Mouse (Mus musculus): ENCODE measurements around the gene Cnot11. TPM values are rescaled to one million over a fixed set of nuclear protein-coding genes. Genes with fewer than 3 reads are reported as not detected.

Cnot11 gene
- polyA plus RNA-seq, 1 experiment from 2014 or later = 11.1 TPM

GRCm38 (mm10) chr1:39528319-39528718, 6.5 kb upstream of the Cnot11 start:
- H3K9me3 ChIP-seq (ENCODE audit: control insufficient read depth, low read length) = no peaks in the 10 kb centered on the region
- H3K9ac ChIP-seq (ENCODE audit: low read length) = no peak overlapping the region
- H3K4me1 ChIP-seq (replicated peaks; ENCODE audit: control insufficient read depth, insufficient read depth) = no peaks in the 10 kb centered on the region
- 75% methylated on average over 6 of the region's 6 CpGs for WGBS
- TF ChIP-seq CTCF (IDR thresholded peaks at IDR 0.05; ENCODE audit: low read depth) (no peak), EP300 (optimal IDR thresholded peaks at IDR 0.05) (no peak)
- H3K27ac ChIP-seq (replicated peaks) = no peak overlapping the region
- no peak overlapping the region for H3K4me2 ChIP-seq (replicated peaks; ENCODE audit: low read depth)
- H3K4me3 ChIP-seq (ENCODE audit: low read depth, low read length) = no peak overlapping the region
- DNase-seq (ENCODE audit: low spot score) = no peak
- ATAC-seq (ENCODE audit: low FRiP score, low TSS enrichment) = no peak
- H3K36me3 ChIP-seq (ENCODE audit: control insufficient read depth, insufficient read depth, low read length) = no peaks in the 10 kb centered on the region
- no peaks in the 10 kb centered on the region for H3K27me3 ChIP-seq (ENCODE audit: control insufficient read depth, insufficient read depth, low read length)

GRCm38 (mm10) chr1:39530258-39530943, 4.4 kb upstream of the Cnot11 start:
- Histone ChIP-seq H3K27me3 (ENCODE audit: control insufficient read depth, insufficient read depth, low read length) (no peaks in the 10 kb centered on the region), H3K9ac (ENCODE audit: low read length) (no peak overlapping the region), H3K36me3 (ENCODE audit: control insufficient read depth, insufficient read depth, low read length) (no peaks in the 10 kb centered on the region), H3K27ac (replicated peaks) (no peak overlapping the region), H3K9me3 (ENCODE audit: control insufficient read depth, low read length) (no peaks in the 10 kb centered on the region), H3K4me3 (ENCODE audit: low read depth, low read length) (no peak overlapping the region), H3K4me1 (replicated peaks; ENCODE audit: control insufficient read depth, insufficient read depth) (no peaks in the 10 kb centered on the region), H3K4me2 (replicated peaks; ENCODE audit: low read depth) (no peak overlapping the region)
- DNase-seq (ENCODE audit: low spot score) (peak; percentile 72), ATAC-seq (ENCODE audit: low FRiP score, low TSS enrichment) (no peak)
- 35% methylated on average over 13 of the region's 13 CpGs for WGBS
- no peak for TF ChIP-seq EP300 (optimal IDR thresholded peaks at IDR 0.05)
- peak; percentile 94 for TF ChIP-seq CTCF (IDR thresholded peaks at IDR 0.05; ENCODE audit: low read depth)

GRCm38 (mm10) chr1:39531036-39531435, 3.8 kb upstream of the Cnot11 start:
- WGBS = 64% methylated on average over 4 of the region's 4 CpGs

GRCm38 (mm10) chr1:39533917-39534316, 875 bp upstream of the Cnot11 start:
- Histone ChIP-seq H3K4me3 (ENCODE audit: low read depth, low read length) (no peak overlapping the region), H3K36me3 (ENCODE audit: control insufficient read depth, insufficient read depth, low read length) (peaks cover 4% of the 10 kb centered on the region), H3K27ac (replicated peaks) (no peak overlapping the region), H3K27me3 (ENCODE audit: control insufficient read depth, insufficient read depth, low read length) (no peaks in the 10 kb centered on the region), H3K9ac (ENCODE audit: low read length) (no peak overlapping the region), H3K4me1 (replicated peaks; ENCODE audit: control insufficient read depth, insufficient read depth) (no peaks in the 10 kb centered on the region; the same call in 1 of the 2 replicates), H3K4me2 (replicated peaks; ENCODE audit: low read depth) (no peak overlapping the region), H3K9me3 (ENCODE audit: control insufficient read depth, low read length) (no peaks in the 10 kb centered on the region)
- TF ChIP-seq CTCF (IDR thresholded peaks at IDR 0.05; ENCODE audit: low read depth) (no peak), EP300 (optimal IDR thresholded peaks at IDR 0.05) (no peak)
- ATAC-seq (ENCODE audit: low FRiP score, low TSS enrichment) (no peak), DNase-seq (ENCODE audit: low spot score) (no peak)
- 37% methylated on average over 3 of the region's 3 CpGs for WGBS

More at GRCm38 (mm10) chr1:39531036-39531435, 3.8 kb upstream of the Cnot11 start:
- H3K27me3 ChIP-seq (ENCODE audit: control insufficient read depth, insufficient read depth, low read length) = no peaks in the 10 kb centered on the region
- no peak overlapping the region for H3K4me2 ChIP-seq (replicated peaks; ENCODE audit: low read depth)
- H3K27ac ChIP-seq (replicated peaks) = no peak overlapping the region
- no peak overlapping the region for H3K9ac ChIP-seq (ENCODE audit: low read length)
- H3K4me3 ChIP-seq (ENCODE audit: low read depth, low read length) = no peak overlapping the region
- ATAC-seq (ENCODE audit: low FRiP score, low TSS enrichment) (peak; percentile 33; the same call in 1 of the 2 replicates), DNase-seq (ENCODE audit: low spot score) (peak; percentile 40)
- TF ChIP-seq EP300 (optimal IDR thresholded peaks at IDR 0.05) = no peak
- H3K9me3 ChIP-seq (ENCODE audit: control insufficient read depth, low read length) = no peaks in the 10 kb centered on the region
- no peaks in the 10 kb centered on the region for H3K4me1 ChIP-seq (replicated peaks; ENCODE audit: control insufficient read depth, insufficient read depth)
- no peaks in the 10 kb centered on the region for H3K36me3 ChIP-seq (ENCODE audit: control insufficient read depth, insufficient read depth, low read length)

- peak overlapping the region; percentile 96 for H3K27ac ChIP-seq (replicated peaks)
- H3K36me3 ChIP-seq (ENCODE audit: control insufficient read depth, insufficient read depth, low read length) = peaks cover 13% of the 10 kb centered on the region
- no peaks in the 10 kb centered on the region; the same call in 1 of the 2 replicates for H3K4me1 ChIP-seq (replicated peaks; ENCODE audit: control insufficient read depth, insufficient read depth)
- H3K4me3 ChIP-seq (ENCODE audit: low read depth, low read length) = peak overlapping the region; percentile 94
- no peaks in the 10 kb centered on the region for H3K9me3 ChIP-seq (ENCODE audit: control insufficient read depth, low read length)
- peak overlapping the region; percentile 98 for H3K4me2 ChIP-seq (replicated peaks; ENCODE audit: low read depth)
- H3K27me3 ChIP-seq (ENCODE audit: control insufficient read depth, insufficient read depth, low read length) = no peaks in the 10 kb centered on the region
- TF ChIP-seq EP300 (optimal IDR thresholded peaks at IDR 0.05) (no peak), CTCF (IDR thresholded peaks at IDR 0.05; ENCODE audit: low read depth) (peak; percentile 34; the same call in 1 of the 2 replicates)
- DNase-seq (ENCODE audit: low spot score) (peak; percentile 96), ATAC-seq (ENCODE audit: low FRiP score, low TSS enrichment) (peak; percentile 92)
- peak overlapping the region; percentile 93 for H3K9ac ChIP-seq (ENCODE audit: low read length)
- WGBS = under 1% methylated on average over 83 of the region's 100 CpGs
Measured at GRCm38 (mm10) chr1:39535515-39536311, 921 bp downstream of the Cnot11 start.

GRCm38 (mm10) chr1:39536701-39537100, 1.9 kb downstream of the Cnot11 start:
- DNase-seq (ENCODE audit: low spot score) (no peak), ATAC-seq (ENCODE audit: low FRiP score, low TSS enrichment) (no peak)
- H3K9ac ChIP-seq (ENCODE audit: low read length) = peak overlapping the region; percentile 93
- H3K27me3 ChIP-seq (ENCODE audit: control insufficient read depth, insufficient read depth, low read length) = no peaks in the 10 kb centered on the region
- WGBS = 19% methylated on average over 7 of the region's 7 CpGs
- peak overlapping the region; percentile 94 for H3K4me3 ChIP-seq (ENCODE audit: low read depth, low read length)
- TF ChIP-seq EP300 (optimal IDR thresholded peaks at IDR 0.05) (no peak), CTCF (IDR thresholded peaks at IDR 0.05; ENCODE audit: low read depth) (no peak)
- H3K27ac ChIP-seq (replicated peaks) = no peak overlapping the region
- peak overlapping the region; percentile 98 for H3K4me2 ChIP-seq (replicated peaks; ENCODE audit: low read depth)
- peaks cover 17% of the 10 kb centered on the region for H3K36me3 ChIP-seq (ENCODE audit: control insufficient read depth, insufficient read depth, low read length)
- no peaks in the 10 kb centered on the region; the same call in 1 of the 2 replicates for H3K4me1 ChIP-seq (replicated peaks; ENCODE audit: control insufficient read depth, insufficient read depth)
- H3K9me3 ChIP-seq (ENCODE audit: control insufficient read depth, low read length) = no peaks in the 10 kb centered on the region
